Comparison of ENCODE assay signal across 15 mouse cellular contexts in genomic region chr16:8849929-8850328, GRCm38 (mm10). TPM values are rescaled to one million over a fixed set of nuclear protein-coding genes. Genes with fewer than 3 reads are reported as not detected.
DNase-seq lines count a peak whose midpoint lies in the region; ATAC-seq and TF ChIP-seq lines count a peak whose summit lies in the region.
"Had no signal": no experiment of that assay in that cellular context is flagged by ENCODE, and none has a peak within 500 bp of the region (broad histone marks: within the 10 kb centered on the region; RNA-seq: fewer than 3 reads in every experiment).

No protein-coding gene starts in this region.

- no peak for DNase-seq in heart, postnatal 0 days (ENCODE audit: low spot score)
- DNase-seq in heart, embryonic 10.5 days (ENCODE audit: low spot score) = no peak
- DNase-seq in 3T3-L1 (ENCODE audit: low read depth, low spot score) = peak; percentile 96
- DNase-seq in Muller cell, postnatal 12 days (ENCODE audit: inconsistent ontology term) = peak; percentile 60
- no peak for DNase-seq in thymus, postnatal 0 days (ENCODE audit: low spot score)
- DNase-seq in adrenal gland, adult 2 months = no peak
- DNase-seq in frontal cortex, postnatal 25 days (ENCODE audit: low spot score in 2 of 2) = no peak
- DNase-seq: cerebellum, adult 9-11 months; heart, adult 18-20 months; heart, postnatal 36 days; thymus, adult 18-20 months had no signal

- H3K9me3 ChIP-seq in heart, postnatal 0 days (replicated peaks; ENCODE audit: control insufficient read depth, low read length) = no peaks in the 10 kb centered on the region
- no peaks in the 10 kb centered on the region for H3K9me3 ChIP-seq in heart, embryonic 10.5 days
- no peaks in the 10 kb centered on the region for H3K9me3 ChIP-seq in lung, embryonic 16.5 days (ENCODE audit: control insufficient read depth, low read length)
- H3K9me3 ChIP-seq: embryonic facial prominence, embryonic 12.5 days; liver, embryonic 15.5 days; midbrain, embryonic 10.5 days had no signal

- WGBS in heart, postnatal 0 days = 76% methylated on average over 1 of the region's 1 CpGs
- 86% methylated on average over 1 of the region's 1 CpGs for WGBS in heart, embryonic 10.5 days
- 33% methylated on average over 1 of the region's 1 CpGs for WGBS in lung, embryonic 16.5 days

- no peak overlapping the region for H3K4me2 ChIP-seq in heart, postnatal 0 days (ENCODE audit: low read depth, low read length)
- no peak overlapping the region for H3K4me2 ChIP-seq in lung, embryonic 16.5 days (ENCODE audit: low read depth, low read length)
- H3K4me2 ChIP-seq: embryonic facial prominence, embryonic 12.5 days; liver, embryonic 15.5 days had no signal

- H3K4me1 ChIP-seq in heart, postnatal 0 days (ENCODE audit: control insufficient read depth, insufficient read depth) = peaks cover 4% of the 10 kb centered on the region; the same call in 1 of the 2 replicates
- H3K4me1 ChIP-seq in heart, embryonic 10.5 days = peaks cover 4% of the 10 kb centered on the region; the same call in 1 of the 2 replicates
- peaks cover 12% of the 10 kb centered on the region; the same call in 1 of the 2 replicates for H3K4me1 ChIP-seq in lung, embryonic 16.5 days (replicated peaks; ENCODE audit: control insufficient read depth, insufficient read depth, low read length)
- H3K4me1 ChIP-seq: embryonic facial prominence, embryonic 12.5 days; midbrain, embryonic 10.5 days had no signal

- no peak for TF ChIP-seq CTCF in heart, postnatal 0 days (IDR thresholded peaks at IDR 0.05; ENCODE audit: low read depth)

- H3K27ac ChIP-seq in heart, postnatal 0 days (ENCODE audit: low read depth) = 0 out of 2 replicates have a peak overlapping the region, but pooled peaks have one; percentile 2
- no peak overlapping the region for H3K27ac ChIP-seq in heart, embryonic 10.5 days
- no peak overlapping the region for H3K27ac ChIP-seq in lung, embryonic 16.5 days (ENCODE audit: low read length)
- H3K27ac ChIP-seq: embryonic facial prominence, embryonic 12.5 days; liver, embryonic 15.5 days; midbrain, embryonic 10.5 days had no signal

- H3K4me3 ChIP-seq in heart, postnatal 0 days (ENCODE audit: low read depth, low read length) = no peak overlapping the region
- no peak overlapping the region for H3K4me3 ChIP-seq in heart, embryonic 10.5 days
- H3K4me3 ChIP-seq in lung, embryonic 16.5 days (ENCODE audit: low read length) = no peak overlapping the region
- H3K4me3 ChIP-seq: embryonic facial prominence, embryonic 12.5 days; liver, embryonic 15.5 days; midbrain, embryonic 10.5 days had no signal

- TF ChIP-seq EP300 in heart, postnatal 0 days (IDR thresholded peaks at IDR 0.05; ENCODE audit: low read depth) = no peak

- H3K9ac ChIP-seq in heart, postnatal 0 days (replicated peaks; ENCODE audit: low read depth, low read length) = no peak overlapping the region
- no peak overlapping the region for H3K9ac ChIP-seq in lung, embryonic 16.5 days (ENCODE audit: low read length)
- H3K9ac ChIP-seq: embryonic facial prominence, embryonic 12.5 days; liver, embryonic 15.5 days had no signal

- no peaks in the 10 kb centered on the region for H3K27me3 ChIP-seq in heart, postnatal 0 days (ENCODE audit: control insufficient read depth, insufficient read depth, low read length)
- no peaks in the 10 kb centered on the region for H3K27me3 ChIP-seq in heart, embryonic 10.5 days (ENCODE audit: insufficient read depth, poor library complexity, severe bottlenecking)
- H3K27me3 ChIP-seq in lung, embryonic 16.5 days (ENCODE audit: control insufficient read depth, insufficient read depth, low read depth, low read length) = no peaks in the 10 kb centered on the region
- H3K27me3 ChIP-seq: embryonic facial prominence, embryonic 12.5 days; liver, embryonic 15.5 days had no signal

- H3K36me3 ChIP-seq in heart, postnatal 0 days (replicated peaks; ENCODE audit: control insufficient read depth, insufficient read depth, low read length) = peaks cover 36% of the 10 kb centered on the region
- H3K36me3 ChIP-seq in heart, embryonic 10.5 days = peaks cover 45% of the 10 kb centered on the region
- H3K36me3 ChIP-seq in lung, embryonic 16.5 days (ENCODE audit: control insufficient read depth, insufficient read depth, low read length) = peaks cover 3% of the 10 kb centered on the region

- no peak for ATAC-seq in heart, postnatal 0 days (ENCODE audit: insufficient read depth, low read depth)
- ATAC-seq in lung, embryonic 16.5 days (ENCODE audit: low read depth) = peak; percentile 92

RNA-seq across cellular contexts. Expression of gene 1810013L24Rik, which starts 20.0 kb away (rescaled TPM):
- 39.8 and 41.9 TPM in 2 replicates for total RNA-seq in heart, postnatal 0 days (2014; rRNA removed; ENCODE audit: low replicate concordance)
- polyA plus RNA-seq in heart, postnatal 0 days (2015; fragmentation: Nextera tagmentation; extraction: Ambion mirVana) = 15.0 and 15.7 TPM in 2 replicates
- polyA plus RNA-seq in heart, embryonic 10.5 days (2016; fragmentation: Nextera tagmentation; extraction: Ambion mirVana) = 17.3 and 21.3 TPM in 2 replicates
- 16.0 and 17.9 TPM in 2 replicates for polyA plus RNA-seq in lung, embryonic 16.5 days (2015; fragmentation: Nextera tagmentation; extraction: Ambion mirVana)
- polyA plus RNA-seq in thymus, postnatal 0 days (2015; fragmentation: Nextera tagmentation; extraction: Ambion mirVana) = 18.3 and 24.5 TPM in 2 replicates
- total RNA-seq in adrenal gland, adult 2 months (2021) = 10 to 100 TPM; 75.7 to 77.0 TPM
- polyA plus RNA-seq in adrenal gland, adult 2 months (2012; rRNA removed) = 12.8 and 14.9 TPM in 2 replicates

RNA-seq across cellular contexts. Expression of gene Usp7, which starts 57.8 kb away (rescaled TPM):
- 33.4 and 51.5 TPM in 2 replicates for total RNA-seq in heart, postnatal 0 days (2014; rRNA removed; ENCODE audit: low replicate concordance)
- 8.2 and 10.0 TPM in 2 replicates for polyA plus RNA-seq in heart, postnatal 0 days (2015; fragmentation: Nextera tagmentation; extraction: Ambion mirVana)
- 16.8 and 24.3 TPM in 2 replicates for polyA plus RNA-seq in heart, embryonic 10.5 days (2016; fragmentation: Nextera tagmentation; extraction: Ambion mirVana)
- 23.1 and 24.4 TPM in 2 replicates for polyA plus RNA-seq in lung, embryonic 16.5 days (2015; fragmentation: Nextera tagmentation; extraction: Ambion mirVana)
- polyA plus RNA-seq in thymus, postnatal 0 days (2015; fragmentation: Nextera tagmentation; extraction: Ambion mirVana) = 43.0 and 50.3 TPM in 2 replicates
- total RNA-seq in adrenal gland, adult 2 months (2021) = 100 to 1,000 TPM in 1 of 2 experiments, 10 to 100 TPM in 1; 83.9 to 128 TPM
- 6.8 and 9.6 TPM in 2 replicates for polyA plus RNA-seq in adrenal gland, adult 2 months (2012; rRNA removed)

Comparison
In these comparisons a context has a peak if more than half of its experiments do, and no peak if none do; other contexts are left out.
1. DNase-seq: peak in 3T3-L1 (single experiment) and Muller cell, postnatal 12 days (single experiment); none in heart, postnatal 0 days (single experiment), heart, embryonic 10.5 days (single experiment), thymus, postnatal 0 days (single experiment), adrenal gland, adult 2 months (single experiment) and frontal cortex, postnatal 25 days (0 of 2).